Mouse (Mus musculus) embryo, embryonic 11 days (tissue): ENCODE results near the gene Aldh3b3.

Experiments used
- DNase-seq: peaks from one replicate; pipeline ENCODE4 v3.0.0-alpha.2; 2015

Gene Aldh3b3

GRCm38 (mm10) chr19:4003641-4004040 is 45.2 kb downstream of the Aldh3b3 start:
- DNase-seq = no peak

GRCm38 (mm10) chr19:4004331-4004730 is 45.9 kb downstream of the Aldh3b3 start:
- no peak for DNase-seq

- DNase-seq = no peak
These were observed 46.6 kb downstream of the Aldh3b3 start for GRCm38 (mm10) chr19:4005091-4005490.

GRCm38 (mm10) chr19:4005971-4006370 is 47.5 kb downstream of the Aldh3b3 start:
- DNase-seq = no peak

GRCm38 (mm10) chr19:4011086-4011485 is 52.6 kb downstream of the Aldh3b3 start:
- DNase-seq = no peak

GRCm38 (mm10) chr19:4012432-4013022 is 54.1 kb downstream of the Aldh3b3 start, which contains the start of gene Ndufv1:
Ndufv1 (minus strand) TSS chr19:4012806.
- DNase-seq = peak; percentile 99

GRCm38 (mm10) chr19:4013066-4013465 is 54.6 kb downstream of the Aldh3b3 start:
- DNase-seq = peak; percentile 9

GRCm38 (mm10) chr19:4014802-4015201 is 56.4 kb downstream of the Aldh3b3 start:
- DNase-seq = no peak

GRCm38 (mm10) chr19:4015635-4016034 is 57.2 kb downstream of the Aldh3b3 start:
- no peak for DNase-seq

- DNase-seq = no peak
These were observed 59.6 kb downstream of the Aldh3b3 start for GRCm38 (mm10) chr19:4017921-4018587.

- DNase-seq = peak; percentile 86
These were observed 60.5 kb downstream of the Aldh3b3 start for GRCm38 (mm10) chr19:4018743-4019583.
